Mouse (Mus musculus) stomach, postnatal 0 days (tissue): ENCODE measurements at regions not wholly inside any gene's neighbourhood (a gene's known extent, or its start where the extent isn't known, plus 50 kb on each side); places are given as distances from the start of the nearest gene placed in this dataset.

Experiments used
- ATAC-seq: fragments of 200-750 bp; cut with Nextera tagmentation; 2 replicates; pipeline ENCODE4 v1.8.0; 2017; ENCODE audit not compliant: low FRiP score, low TSS enrichment
- DNase-seq: peaks from one replicate; pipeline ENCODE4 v3.0.0-alpha.2; 2016; ENCODE audit warnings: low spot score
- H3K27ac ChIP-seq: fragments of 300-500 bp; sonication (generic); replicated peaks from 2 replicates; pipeline ENCODE4 v1.5.1; 2014; ENCODE audit warnings: mild to moderate bottlenecking, control low read depth
- H3K27me3 ChIP-seq: fragments of 300-500 bp; sonication (generic); 2 replicates; pipeline ENCODE4 v1.6.1; 2014; ENCODE audit warnings: low read length; ENCODE audit not compliant: control insufficient read depth, insufficient read depth
- H3K36me3 ChIP-seq: fragments of 300-500 bp; sonication (generic); 2 replicates; pipeline ENCODE4 v1.6.1; 2014; ENCODE audit warnings: low read length, mixed read lengths; ENCODE audit not compliant: control insufficient read depth, insufficient read depth
- H3K4me1 ChIP-seq: fragments of 300-500 bp; sonication (generic); replicated peaks from 2 replicates; pipeline ENCODE4 v1.6.1; 2014; ENCODE audit warnings: antibody characterized with exemption; ENCODE audit not compliant: control insufficient read depth, insufficient read depth
- H3K4me2 ChIP-seq: fragments of 300-500 bp; sonication (generic); replicated peaks from 2 replicates; pipeline ENCODE4 v1.6.1; 2014; ENCODE audit warnings: low read depth, mild to moderate bottlenecking, control low read depth, moderate library complexity
- H3K4me3 ChIP-seq: fragments of 300-500 bp; sonication (generic); 2 replicates; pipeline ENCODE4 v1.5.1; 2014; ENCODE audit warnings: low read depth, low read length, control low read depth
- H3K9ac ChIP-seq: fragments of 300-500 bp; sonication (generic); 2 replicates; pipeline ENCODE4 v1.6.1; 2014; ENCODE audit warnings: mild to moderate bottlenecking, low read length, control low read depth, mixed read lengths
- H3K9me3 ChIP-seq: fragments of 300-500 bp; sonication (generic); 2 replicates; pipeline ENCODE4 v1.6.1; 2016; ENCODE audit warnings: low read length; ENCODE audit not compliant: control insufficient read depth
- CTCF ChIP-seq: IDR thresholded peaks from 2 replicates; pipeline ENCODE4 v1.5.1; 2016; ENCODE audit warnings: antibody characterized with exemption, low read depth, mild to moderate bottlenecking, moderate library complexity
- EP300 ChIP-seq: optimal IDR thresholded peaks from 2 replicates; pipeline ENCODE3; 2016; ENCODE audit warnings: antibody characterized with exemption
- WGBS: fragments of 180-500 bp; shearing (Covaris S2); extraction: QIAGEN DNeasy Blood & Tissue Kit; methylation state at CpG from one replicate; pipeline ENCODE4 v1.1.7; 2014; 5-methylcytosine and 5-hydroxymethylcytosine counted together

DNA sequence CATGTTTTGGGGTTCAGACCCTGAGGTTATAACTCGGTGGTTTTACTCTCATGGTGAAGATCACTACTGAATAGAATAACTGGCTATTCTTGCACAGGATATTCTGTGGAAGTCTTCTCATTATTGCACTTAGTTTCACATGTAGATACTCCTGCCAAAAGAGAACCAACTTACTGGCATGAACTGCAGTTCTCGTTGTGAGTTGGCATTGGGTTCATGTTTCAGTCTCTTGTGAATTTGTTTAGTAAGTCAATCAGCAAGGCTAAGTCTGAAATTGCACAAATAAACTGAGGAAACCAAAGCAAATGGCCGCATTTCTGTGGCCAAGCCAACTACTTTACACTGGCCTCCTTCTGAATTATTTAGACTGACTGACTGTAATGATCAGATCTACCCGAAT lies 215.9 kb downstream of the Tpbg start:
- WGBS: 84% methylated on average over 4 of the region's 4 CpGs
- H3K27me3 ChIP-seq: no peaks in the 10 kb centered on the region
- no peak for DNase-seq
- no peak for ATAC-seq
- TF ChIP-seq CTCF (no peak), EP300 (no peak)
- H3K4me3 ChIP-seq: no peak overlapping the region
- H3K9ac ChIP-seq: no peak overlapping the region
- no peaks in the 10 kb centered on the region for H3K4me1 ChIP-seq
- H3K9me3 ChIP-seq: no peaks in the 10 kb centered on the region
- H3K4me2 ChIP-seq: no peak overlapping the region
- H3K27ac ChIP-seq: no peak overlapping the region
- no peaks in the 10 kb centered on the region for H3K36me3 ChIP-seq

DNA sequence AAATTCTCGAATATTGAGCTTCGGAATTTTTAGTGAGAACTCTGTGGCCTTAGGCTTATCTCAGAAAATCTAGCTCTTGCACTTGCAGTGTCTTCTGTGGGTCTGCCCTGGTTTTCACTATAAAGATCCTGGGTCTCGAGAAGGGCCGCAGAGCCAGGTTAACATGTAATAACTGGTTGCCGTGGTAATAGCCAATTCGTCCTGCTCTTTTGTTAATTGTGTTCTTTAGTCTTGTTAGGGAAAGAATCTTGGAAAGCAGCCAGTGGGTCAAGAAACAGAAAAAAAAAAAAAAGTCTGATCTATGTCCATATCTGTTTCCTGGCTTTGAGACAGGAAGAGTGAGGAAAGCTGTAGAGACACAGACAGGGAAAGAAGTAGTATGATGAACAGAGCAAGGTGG lies 217.9 kb downstream of the Tpbg start:
- Histone ChIP-seq H3K4me3 (no peak overlapping the region), H3K4me2 (no peak overlapping the region), H3K36me3 (no peaks in the 10 kb centered on the region), H3K27me3 (no peaks in the 10 kb centered on the region), H3K9ac (no peak overlapping the region), H3K9me3 (no peaks in the 10 kb centered on the region), H3K4me1 (no peaks in the 10 kb centered on the region), H3K27ac (no peak overlapping the region)
- no peak for DNase-seq
- 41% methylated on average over 6 of the region's 6 CpGs for WGBS
- no peak for ATAC-seq
- TF ChIP-seq EP300 (no peak), CTCF (no peak)

DNA sequence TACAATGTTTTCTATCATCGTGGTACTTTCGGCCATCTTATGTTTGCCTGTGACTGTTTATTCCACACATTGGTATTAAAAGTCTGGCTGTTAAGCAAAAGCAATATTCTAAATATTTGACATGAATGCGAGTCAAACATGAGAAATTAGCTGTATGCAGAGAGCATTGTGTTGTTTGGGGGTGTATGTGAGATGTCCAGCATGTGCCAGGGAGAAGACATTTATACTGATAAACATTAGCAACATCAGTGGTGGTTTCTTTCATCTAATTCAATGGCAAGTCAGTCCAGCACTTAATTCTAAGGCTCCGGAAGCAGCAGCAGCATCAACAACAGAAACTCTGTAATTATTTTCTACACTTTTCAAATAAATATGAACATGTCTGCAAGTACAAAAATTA lies 219.1 kb downstream of the Tpbg start:
- H3K4me1 ChIP-seq: no peaks in the 10 kb centered on the region

DNA sequence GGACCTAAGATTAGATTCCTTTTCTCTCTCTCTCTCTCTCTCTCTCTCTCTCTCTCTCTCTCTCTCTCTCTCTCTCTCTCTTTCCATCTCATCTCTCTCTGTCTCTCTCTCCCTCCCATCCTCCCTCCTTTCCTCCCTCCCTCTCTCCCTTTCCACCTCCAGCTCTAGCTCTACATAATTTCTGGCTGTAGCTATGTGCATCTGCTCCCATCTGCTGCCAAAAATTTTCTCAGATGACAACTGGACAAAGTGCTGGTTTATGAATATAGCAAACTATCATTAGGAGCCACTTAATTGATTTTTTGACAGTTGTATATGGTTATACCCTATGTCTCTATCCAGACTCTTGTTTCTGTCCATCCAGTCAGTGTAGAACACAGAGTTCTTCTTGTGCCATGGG lies 237.1 kb downstream of the Tpbg start:
- no peaks in the 10 kb centered on the region for H3K36me3 ChIP-seq
- no peak for TF ChIP-seq EP300
- no peak for TF ChIP-seq CTCF
- DNase-seq: no peak

More for the DNA sequence above, 219.1 kb downstream of the Tpbg start:
- Histone ChIP-seq H3K9ac (no peak overlapping the region), H3K27ac (no peak overlapping the region), H3K4me2 (no peak overlapping the region), H3K9me3 (no peaks in the 10 kb centered on the region), H3K4me3 (no peak overlapping the region), H3K27me3 (no peaks in the 10 kb centered on the region), H3K36me3 (no peaks in the 10 kb centered on the region)
- 90% methylated on average over 4 of the region's 4 CpGs for WGBS
- DNase-seq: no peak
- TF ChIP-seq EP300: no peak
- no peak for TF ChIP-seq CTCF
- no peak for ATAC-seq

DNA sequence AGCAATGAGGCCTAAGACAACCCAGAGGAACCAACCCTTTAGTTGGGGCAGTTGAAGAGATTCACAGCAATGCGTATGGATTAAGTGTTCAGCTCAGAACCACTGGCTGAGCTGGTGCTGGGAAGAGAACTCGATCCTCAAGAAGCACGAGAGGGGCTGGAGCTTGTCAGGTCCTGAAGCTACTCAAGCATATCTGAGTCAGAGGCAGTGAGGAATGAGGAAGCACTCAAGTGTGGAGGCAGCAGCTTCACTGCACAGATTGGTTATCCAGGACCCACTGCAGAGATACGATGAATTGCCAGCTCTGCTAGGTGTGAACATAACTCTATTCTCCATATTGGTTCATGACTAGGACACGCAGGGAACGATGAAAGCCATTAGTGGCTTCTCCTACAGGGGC lies 239.7 kb downstream of the Tpbg start:
- H3K27me3 ChIP-seq: no peaks in the 10 kb centered on the region
- no peak for DNase-seq
- H3K4me2 ChIP-seq: no peak overlapping the region
- H3K27ac ChIP-seq: no peak overlapping the region
- TF ChIP-seq EP300 (no peak), CTCF (no peak)
- no peaks in the 10 kb centered on the region for H3K9me3 ChIP-seq
- 82% methylated on average over 6 of the region's 6 CpGs for WGBS
- ATAC-seq: no peak
- H3K4me1 ChIP-seq: no peaks in the 10 kb centered on the region
- no peak overlapping the region for H3K4me3 ChIP-seq
- H3K36me3 ChIP-seq: no peaks in the 10 kb centered on the region
- H3K9ac ChIP-seq: no peak overlapping the region

More for the DNA sequence above, 237.1 kb downstream of the Tpbg start:
- Histone ChIP-seq H3K27me3 (no peaks in the 10 kb centered on the region), H3K9ac (no peak overlapping the region), H3K27ac (no peak overlapping the region), H3K4me3 (no peak overlapping the region), H3K4me1 (no peaks in the 10 kb centered on the region), H3K9me3 (no peaks in the 10 kb centered on the region), H3K4me2 (no peak overlapping the region)
- ATAC-seq: no peak

DNA sequence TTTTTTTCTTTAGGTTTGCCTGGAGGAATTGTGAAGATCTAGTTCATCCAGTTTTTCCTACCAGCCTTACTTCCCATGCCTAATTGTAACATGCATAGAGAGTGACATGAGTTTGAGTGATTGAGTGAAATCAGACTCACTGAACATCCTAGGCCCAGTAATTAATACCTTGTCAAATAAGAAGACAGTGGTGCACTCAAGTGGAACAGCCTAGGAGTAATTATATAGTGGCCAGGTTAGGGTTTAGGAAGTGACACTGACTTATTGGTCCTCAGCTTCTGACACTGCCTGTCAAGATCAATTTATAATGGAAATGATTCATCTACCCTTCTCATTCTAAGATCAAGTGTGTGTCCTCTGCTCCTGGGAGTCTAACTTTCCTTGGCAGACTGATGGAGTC lies 250.8 kb downstream of the Tpbg start:
- TF ChIP-seq CTCF: no peak
- TF ChIP-seq EP300: no peak
- Histone ChIP-seq H3K27ac (no peak overlapping the region), H3K4me3 (no peak overlapping the region), H3K4me2 (no peak overlapping the region), H3K4me1 (no peaks in the 10 kb centered on the region), H3K9me3 (no peaks in the 10 kb centered on the region), H3K27me3 (no peaks in the 10 kb centered on the region), H3K9ac (no peak overlapping the region), H3K36me3 (no peaks in the 10 kb centered on the region)
- ATAC-seq (no peak), DNase-seq (no peak)
